Mouse (Mus musculus): ENCODE results near the gene Rasa2.
A peak's percentile ranks its signal among the peaks of the same experiment; 100 is the strongest.
"Not testable (repeated sequence)": the region's sequence is repeated elsewhere in the genome, so short reads cannot be mapped to it uniquely, and the experiment has no call there.

Gene Rasa2

DNA sequence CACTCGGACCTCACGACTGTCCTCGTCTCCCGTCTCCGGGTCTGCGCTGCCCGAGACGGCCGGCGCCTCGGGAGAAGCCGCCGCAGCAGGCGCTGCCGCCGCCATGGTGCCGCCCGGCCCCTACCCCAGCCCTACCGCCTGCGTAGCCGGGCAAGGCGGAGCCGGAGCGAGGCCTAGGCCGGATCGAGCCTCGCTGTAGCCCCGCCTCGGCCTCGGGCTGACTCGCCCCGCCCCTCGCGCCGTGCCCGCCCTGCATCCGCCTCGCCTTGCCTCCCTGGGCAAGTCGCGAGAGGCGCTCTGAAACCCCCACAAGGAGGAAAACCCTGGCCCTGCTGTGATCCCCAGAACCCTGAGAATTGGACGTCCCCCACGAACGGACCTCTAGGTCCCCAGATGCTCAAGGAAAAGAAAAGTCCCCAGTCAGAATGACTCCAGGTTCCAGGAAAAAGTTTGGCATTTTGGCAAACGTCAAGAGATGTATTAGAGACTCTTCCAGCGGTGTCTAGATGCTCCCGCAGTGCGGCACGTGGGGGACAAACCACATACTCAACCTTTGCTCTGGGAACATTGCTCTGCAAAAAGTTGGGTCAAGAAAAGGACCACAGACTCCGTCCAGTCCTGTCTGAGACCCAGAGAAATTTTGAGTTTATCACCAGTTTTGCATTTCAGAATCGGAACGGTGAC is at the start of gene Rasa2:
Gene Rasa2, minus strand, starts transcription at position 229 of the 684 bp plus-strand sequence.
- DNase-seq (ENCODE audit: low spot score in 2 of 2): peak; percentile 65 to 84

DNA sequence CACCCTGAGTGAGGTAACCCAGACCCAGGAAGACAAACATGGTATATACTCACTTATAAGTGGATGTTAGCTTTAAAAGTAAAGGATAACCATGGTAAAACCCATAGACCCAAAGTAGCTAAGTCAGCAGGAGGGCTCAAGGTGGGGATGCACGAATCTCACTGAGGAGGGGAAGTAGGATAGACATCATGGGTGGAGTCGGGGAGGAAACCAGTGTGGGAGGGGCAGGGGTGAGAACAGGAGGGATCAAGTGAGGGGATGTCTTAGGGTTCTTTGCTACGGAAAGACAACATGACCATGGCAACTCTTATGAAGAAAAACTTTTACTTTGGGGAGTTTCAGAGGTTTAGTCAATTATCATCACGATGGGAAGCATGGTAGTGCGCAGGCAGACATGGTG is 47.2 kb upstream of the Rasa2 start:
- DNase-seq (ENCODE audit: low spot score in 2 of 2): no peak

DNA sequence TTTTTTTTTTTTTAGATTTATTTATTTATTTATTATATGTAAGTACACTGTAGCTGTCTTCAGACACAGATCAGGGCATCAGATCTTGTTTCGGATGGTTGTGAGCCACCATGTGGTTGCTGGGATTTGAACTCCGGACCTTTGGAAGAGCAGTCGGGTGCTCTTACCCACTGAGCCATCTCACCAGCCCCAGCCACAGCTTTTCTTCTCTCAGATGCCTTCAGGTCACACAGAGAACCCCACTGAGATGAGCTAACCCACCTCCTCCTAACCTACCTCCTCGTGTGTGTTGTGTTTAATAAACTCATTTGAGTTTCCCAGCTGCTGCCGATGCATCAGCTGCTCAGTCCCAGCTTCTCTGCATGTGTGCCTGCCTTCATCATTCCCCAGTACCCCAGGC is 46.3 kb upstream of the Rasa2 start:
- not testable (repeated sequence) for DNase-seq (ENCODE audit: low spot score in 2 of 2)

DNA sequence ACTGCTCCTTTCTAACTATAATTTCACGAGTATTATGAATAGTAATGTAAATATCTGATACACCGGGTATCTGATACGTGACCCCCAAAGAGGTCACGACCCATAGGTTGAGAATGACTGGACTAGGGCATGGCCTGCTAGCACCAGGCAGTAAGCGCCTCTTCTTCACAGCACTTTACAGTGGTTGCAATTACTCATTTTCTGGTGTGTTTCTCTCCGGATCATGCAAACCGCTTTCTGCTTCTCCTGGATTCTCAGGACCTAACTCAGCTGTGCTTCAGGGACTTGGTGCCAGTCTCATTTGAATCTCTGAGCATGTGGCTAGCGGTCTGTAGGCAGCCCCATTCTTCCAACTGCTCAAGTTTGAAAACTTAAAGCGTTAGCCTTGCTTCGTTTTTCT is 45.3 kb upstream of the Rasa2 start:
- no peak for DNase-seq (ENCODE audit: low spot score in 2 of 2)

DNA sequence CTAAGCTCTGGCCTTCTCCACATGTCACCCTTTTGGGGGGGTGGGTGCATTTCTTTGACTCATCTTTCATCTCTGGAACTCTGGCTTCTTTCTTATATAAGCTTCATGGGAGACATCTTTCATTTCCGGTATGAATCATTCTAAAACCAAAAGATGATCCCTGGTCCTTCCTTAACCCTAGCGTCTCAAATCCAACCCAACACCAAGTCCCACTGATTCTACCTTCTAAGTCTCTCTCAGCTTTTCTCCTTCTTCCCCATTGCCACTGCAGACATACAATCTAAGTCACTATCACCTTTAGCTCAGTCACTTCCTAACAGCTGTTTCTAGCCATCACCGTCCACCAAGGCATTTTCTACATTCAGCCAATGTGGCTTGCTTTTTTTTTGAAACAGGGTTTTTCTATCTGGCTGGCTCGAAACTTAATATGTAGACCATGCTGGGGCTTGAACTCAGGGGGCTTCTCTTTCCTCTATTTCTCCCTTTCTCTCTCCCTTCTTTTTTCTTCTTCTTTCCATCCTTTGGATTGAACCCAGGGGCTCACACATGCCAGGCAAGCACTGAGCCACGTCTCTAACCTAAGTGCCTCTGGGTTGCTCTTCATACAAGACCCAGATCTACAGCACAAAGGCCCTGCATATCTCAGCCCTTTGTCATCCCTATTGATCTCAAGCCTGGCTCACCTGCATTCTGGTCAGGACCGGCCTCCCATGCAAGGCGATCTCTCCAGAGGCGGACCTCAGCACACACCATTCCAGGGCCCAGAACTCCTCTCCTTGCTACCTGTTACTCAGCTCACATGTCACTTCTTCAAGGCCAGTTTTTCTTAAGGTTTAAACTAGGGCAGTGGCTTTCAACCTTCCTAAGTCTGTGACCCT is 44.6 kb upstream of the Rasa2 start:
- no peak for DNase-seq (ENCODE audit: low spot score in 2 of 2)

DNA sequence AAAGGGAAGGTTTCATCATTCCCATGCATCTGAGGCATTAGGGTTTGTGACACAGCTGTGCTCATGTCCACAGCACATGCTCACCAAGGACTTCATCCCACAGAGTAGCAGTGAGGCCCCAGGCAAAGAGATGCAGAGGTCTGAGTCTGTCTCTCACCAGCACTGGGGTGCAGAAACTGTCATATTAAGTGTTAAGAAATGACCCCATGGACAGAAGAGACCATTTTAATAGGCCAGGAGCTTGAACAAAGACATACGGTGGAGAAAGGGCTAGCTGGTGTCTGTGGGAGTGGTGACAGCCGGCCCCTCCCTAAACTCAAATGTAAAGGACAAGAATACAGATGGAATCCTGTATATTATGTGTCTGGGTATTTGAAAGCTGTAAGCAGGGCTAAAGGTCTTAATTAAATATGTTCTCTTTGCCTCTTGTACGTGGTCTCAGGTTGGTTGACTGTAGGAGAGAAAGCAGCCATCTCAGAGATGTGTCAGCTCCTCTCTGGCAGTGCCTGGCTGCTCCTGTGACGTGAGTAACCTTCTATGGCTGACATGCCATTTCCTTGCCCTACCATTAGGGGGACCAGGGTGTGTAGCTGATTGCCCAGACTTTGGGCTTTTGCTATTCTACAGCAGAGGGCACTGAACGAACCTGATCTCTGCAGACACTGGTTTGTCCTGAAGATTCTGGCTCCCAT is 43.8 kb upstream of the Rasa2 start:
- no peak for DNase-seq (ENCODE audit: low spot score in 2 of 2)

DNA sequence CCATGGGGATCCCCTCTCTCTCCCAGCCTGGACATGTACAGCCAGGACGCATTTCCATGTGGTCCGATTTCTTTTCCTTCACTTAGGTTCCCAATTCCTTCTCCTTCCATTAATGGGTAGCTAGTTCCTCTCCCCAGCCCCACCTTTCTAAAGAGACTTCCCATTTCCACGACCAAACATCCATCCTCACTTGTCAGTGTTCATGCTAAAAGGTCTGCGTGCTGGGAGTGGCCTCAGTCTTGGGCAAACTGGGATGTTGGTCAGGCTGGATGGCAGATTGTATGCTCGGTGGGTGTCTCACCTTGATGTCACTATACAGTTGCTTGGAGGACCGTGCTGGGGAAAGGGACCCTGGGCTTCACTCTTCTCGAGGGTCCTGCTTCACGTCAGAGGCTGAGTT is 42.9 kb upstream of the Rasa2 start:
- no peak for DNase-seq (ENCODE audit: low spot score in 2 of 2)

DNA sequence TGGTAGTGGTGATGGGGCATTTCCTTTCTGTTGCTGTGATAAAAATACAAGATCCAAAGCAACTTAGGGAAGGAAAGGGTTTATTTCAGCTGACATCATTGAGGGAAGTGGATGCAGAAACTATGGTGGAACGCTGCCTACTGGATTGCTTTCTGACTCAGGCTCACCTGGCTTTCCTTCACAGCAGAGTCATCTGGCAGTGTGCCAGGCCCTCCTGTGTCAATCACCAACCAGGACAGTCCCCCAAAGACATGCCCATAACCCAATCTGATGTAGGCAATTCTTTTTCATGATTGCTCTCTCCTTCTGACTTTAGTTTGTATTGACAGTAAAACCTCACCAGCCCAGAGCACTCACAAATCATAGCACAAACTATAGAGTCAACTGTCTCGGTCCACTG is 41.0 kb upstream of the Rasa2 start:
- no peak for DNase-seq (ENCODE audit: low spot score in 2 of 2)

DNA sequence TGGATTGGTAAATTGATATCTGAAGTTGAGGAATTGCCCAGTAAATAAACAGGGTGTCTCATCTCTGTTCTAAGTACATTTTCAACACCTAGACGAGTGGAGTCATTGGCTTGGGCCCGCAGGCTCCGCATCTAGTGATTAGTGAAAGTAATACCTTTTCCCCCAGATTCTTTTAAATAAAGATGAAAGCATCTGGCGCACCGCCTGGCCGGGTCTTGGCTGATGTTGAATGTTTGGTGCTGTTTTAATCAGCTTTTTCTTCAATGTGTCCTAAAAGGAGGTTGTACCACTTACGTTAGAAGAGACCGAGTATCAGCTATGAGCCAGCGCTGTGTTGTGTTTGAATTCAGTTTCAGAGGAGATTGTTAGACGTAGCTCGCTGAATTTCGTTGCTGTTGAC is 39.8 kb upstream of the Rasa2 start:
- no peak for DNase-seq (ENCODE audit: low spot score in 2 of 2)

DNA sequence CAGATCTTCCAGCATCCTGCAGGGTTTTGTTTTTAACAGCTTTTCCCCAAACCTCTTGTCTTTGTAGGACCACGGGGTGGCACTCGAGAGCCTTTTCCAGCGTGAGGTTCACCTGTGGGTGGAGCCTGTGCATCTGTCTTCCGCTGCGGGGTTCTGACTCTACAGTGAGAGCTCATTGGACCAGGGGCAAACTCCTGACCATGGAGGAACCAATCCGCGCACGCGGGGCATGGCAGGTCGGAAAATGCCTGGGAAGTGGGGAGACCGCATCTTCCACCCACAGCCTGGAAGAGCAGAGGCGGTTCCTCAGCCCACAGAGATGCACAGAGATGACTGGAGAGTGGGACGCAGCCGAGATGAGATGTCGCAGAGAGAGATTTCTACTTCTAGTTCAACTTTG is 38.5 kb upstream of the Rasa2 start:
- peak; percentile 95 to 96 for DNase-seq (ENCODE audit: low spot score in 2 of 2)

DNA sequence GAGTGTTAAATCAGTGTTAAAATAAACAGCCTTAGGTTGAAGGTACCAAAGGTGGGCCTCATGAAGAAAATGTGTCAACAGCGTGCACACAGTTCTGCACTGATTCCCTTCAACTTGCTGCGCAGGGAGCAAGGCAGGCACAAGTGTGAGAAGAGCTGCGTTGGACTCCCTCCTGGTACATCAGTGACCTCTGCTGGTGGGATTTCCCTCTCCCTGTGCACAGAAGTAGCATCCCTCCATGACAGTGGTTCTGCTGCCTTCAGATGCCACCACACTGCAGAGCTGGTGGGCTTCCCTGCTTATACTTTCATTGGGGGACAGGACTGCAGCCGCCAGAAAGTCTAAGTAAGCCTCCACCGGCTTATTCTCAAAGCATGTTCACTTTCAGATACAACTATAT is 37.2 kb upstream of the Rasa2 start:
- peak in 1 of 2 experiments; percentile 70 for DNase-seq (ENCODE audit: low spot score in 2 of 2)

DNA sequence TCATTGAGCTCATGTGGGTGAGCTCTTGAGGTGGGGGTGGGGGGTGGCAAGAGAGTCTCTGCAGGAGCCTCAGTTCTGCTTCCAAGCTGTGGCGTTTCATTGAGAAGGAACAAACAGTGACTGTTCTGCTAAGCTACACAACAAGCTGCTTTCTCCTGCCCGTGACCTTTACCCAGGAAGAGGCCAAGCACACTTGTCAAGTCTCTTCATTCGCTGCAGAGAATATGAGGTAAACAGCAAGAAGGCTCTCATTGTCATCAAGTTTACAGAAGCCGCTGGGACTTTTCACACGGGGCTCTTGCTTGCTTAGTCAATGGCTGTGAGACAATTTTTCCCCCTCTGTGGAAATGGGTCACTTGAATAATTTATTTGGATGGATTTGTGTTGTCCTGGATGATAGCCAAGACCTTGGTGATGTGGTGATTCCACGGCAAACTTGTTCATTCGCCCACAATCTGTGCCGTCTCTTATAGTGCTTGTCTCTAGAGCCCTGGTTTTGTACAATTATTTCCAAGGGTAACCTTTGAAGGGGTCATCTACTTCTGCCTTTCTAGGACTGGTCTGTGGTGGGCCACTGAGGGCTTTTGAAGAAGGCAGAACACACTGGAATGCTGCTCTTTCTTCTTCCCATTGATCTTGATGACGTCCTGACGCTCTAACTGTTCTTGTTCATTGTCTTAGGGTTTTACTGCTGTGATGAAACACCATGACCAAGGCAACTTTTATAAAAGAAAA is 29.3 kb upstream of the Rasa2 start:
- DNase-seq (ENCODE audit: low spot score in 2 of 2): no peak

DNA sequence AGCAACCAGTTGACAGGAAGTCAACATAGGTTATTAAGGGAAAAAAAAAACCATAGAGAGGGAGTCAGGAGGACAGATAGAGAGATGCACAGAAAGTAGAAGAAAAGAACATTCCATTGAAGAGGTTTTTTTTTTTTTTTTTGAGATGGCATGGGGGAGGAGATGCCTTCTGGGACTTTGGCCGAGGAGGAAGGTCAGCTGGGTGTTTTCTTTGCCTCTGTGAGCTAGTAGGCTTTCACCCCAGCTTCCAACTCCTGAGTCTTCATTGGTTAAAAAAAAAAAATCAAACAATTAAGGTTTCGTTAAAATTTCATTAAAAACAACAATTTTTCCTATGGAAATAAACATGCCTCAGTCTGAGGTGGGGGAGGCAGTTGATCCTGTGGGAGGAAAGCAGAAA is 28.4 kb upstream of the Rasa2 start:
- no peak for DNase-seq (ENCODE audit: low spot score in 2 of 2)

DNA sequence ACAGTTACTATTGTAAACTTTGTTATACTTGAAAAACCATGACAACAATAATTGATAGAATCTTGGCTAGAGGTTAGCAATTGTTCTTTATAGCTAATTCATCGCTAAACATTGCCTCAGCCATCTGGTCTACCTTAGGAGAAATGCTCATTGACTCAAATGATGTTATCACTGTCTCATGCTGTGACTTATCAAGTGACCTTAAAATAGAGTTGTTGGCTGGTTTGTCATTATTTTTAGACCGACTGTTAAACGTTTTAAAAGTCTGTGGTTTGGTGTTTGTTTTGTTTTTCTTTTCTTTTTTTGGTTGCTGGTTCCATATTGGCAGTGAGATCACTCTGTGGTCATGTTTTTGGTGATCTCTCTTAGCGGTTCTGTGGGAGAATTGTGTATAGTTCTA is 22.1 kb upstream of the Rasa2 start:
- no peak for DNase-seq (ENCODE audit: low spot score in 2 of 2)

DNA sequence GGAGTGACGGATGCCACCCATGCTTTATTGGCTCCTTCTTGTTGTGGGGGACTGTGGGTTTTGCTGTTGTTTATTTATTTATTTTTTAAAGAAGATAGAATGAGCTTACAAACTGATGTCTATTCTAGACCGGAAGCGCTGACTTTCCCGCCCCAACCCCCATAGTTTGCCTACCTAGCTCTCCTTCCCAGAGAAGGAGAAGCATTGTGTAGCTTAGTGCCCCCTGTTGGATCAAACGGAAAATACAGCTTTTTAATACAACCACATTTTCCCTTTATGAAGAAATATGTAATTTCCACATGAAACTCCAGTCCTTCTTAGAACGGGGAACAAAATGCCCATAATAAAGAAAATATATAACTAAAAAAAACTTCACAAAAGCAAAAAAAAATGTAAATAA is 21.3 kb upstream of the Rasa2 start:
- DNase-seq (ENCODE audit: low spot score in 2 of 2): no peak

DNA sequence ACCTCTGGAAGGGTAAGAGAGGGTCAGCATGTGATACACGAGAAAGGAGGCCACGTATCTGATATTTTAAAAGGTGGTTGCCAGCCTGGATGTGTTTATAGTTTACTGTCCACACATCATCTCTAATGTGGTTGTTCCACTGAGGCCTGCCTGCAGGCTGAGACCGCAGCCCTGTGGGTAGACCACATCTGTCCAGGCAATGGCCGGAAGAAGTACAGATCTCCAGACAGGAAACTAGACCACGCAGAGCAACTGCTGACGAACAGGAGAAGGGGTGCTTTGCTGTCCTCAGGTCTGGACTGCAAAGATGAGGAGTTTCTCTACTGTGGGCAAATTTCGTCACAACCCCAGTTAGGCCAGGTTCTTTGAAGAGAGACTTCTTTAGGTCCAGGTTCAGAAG is 19.4 kb upstream of the Rasa2 start:
- no peak for DNase-seq (ENCODE audit: low spot score in 2 of 2)

DNA sequence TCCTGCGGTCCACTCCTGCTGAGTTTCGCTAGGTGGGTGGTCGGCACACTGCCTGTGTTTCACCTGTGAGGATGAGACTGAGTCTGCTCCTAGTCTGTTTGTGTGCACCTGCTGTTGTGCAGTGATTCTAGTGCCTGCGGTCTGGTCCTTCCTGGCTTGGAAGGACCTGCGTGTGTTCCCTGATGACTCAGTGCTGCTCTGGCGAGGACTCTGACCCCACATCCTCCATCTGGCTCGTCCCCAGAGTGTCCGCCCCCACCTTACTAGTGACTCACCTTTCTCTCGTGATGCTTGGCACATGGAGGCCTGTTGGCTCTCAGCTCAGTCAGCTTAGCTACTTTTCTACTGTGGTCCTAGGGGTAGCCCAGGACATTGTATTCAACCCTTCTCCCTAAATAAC is 18.5 kb upstream of the Rasa2 start:
- DNase-seq (ENCODE audit: low spot score in 2 of 2): no peak

DNA sequence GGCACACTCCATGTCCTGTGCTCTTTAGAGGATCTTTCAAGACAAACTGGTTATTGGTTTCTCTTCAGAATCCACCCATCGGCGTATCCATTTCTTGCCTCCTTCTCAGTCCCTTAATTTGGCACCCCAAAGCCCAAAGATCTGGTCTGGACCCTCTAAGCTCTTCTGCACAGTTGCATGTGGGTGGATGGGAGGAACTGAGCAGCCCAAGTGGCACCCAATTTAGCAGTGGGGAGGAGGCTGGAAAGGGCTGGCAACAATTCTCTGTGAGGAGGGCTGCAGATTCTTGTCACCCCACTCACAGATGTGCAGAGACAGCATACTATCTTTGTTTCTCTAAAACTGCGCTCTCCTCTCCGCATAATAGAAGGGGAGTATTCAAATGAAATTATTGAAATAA is 17.9 kb upstream of the Rasa2 start:
- no peak for DNase-seq (ENCODE audit: low spot score in 2 of 2)

DNA sequence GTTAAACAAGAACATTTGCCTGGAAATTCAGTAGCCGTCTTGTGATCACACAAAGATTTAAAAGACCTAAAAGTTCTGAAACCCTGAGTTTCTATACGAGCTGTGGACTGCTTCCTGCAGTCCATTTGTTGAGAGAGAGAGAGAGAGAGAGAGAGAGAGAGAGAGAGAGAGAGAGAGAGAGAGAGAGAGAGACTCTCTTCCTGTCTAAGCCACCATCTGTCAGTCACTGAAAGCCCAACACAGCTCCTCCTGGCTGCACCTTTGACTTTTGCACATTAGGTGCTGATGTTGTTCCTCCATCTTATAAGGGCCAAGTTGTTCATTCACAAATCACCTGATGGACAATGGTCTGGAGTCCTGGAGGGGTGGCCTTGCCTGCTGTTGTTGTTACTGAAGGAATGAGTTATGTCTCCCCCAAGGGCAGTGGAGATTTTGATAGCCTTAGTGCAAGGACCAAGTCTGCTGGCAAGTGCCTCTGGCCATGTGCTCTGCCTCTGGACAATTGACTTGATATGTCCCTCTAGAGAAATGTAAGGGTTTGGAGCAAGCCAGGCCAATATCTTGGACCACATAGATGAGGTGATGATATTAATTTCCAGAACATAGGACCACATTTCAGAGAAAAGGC is 15.4 kb upstream of the Rasa2 start:
- no peak for DNase-seq (ENCODE audit: low spot score in 2 of 2)

DNA sequence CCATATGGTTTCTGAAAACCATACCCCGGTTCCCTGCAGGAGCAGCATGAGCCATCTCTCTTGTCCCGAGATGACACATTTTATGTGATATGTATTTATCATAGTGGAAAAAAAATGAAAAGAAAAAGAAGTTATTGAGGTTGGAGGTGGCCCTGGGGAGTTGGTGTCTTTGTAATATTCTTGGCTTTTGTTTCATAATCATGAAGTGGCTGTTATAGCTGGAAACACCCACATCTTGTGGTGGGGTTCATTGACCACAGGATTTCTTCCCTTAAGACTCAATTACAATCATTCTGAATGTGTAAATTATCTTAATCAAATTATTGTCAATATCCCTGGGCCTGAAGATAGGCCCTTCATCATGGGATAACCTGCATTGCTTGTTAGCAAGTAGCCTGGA is 13.4 kb upstream of the Rasa2 start:
- DNase-seq (ENCODE audit: low spot score in 2 of 2): no peak

DNA sequence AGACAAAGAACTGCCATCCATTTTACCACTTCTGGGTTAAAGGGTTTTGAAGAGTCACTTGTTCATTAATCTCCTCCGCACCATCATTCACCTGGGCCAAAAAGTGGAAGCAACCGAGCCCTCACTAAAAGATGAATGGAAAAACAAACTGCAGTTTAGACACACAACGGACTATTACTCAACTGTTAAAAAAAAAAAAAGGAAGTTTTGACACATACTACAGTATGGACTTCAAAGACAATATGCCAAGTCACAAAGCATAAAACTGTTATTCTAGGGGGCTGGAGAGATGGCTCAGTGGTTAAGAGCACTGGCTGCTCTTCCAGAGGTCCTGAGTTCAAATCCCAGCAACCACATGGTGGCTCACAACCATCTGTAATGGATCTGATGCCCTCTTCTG is 12.6 kb upstream of the Rasa2 start:
- not testable (repeated sequence) for DNase-seq (ENCODE audit: low spot score in 2 of 2)

DNA sequence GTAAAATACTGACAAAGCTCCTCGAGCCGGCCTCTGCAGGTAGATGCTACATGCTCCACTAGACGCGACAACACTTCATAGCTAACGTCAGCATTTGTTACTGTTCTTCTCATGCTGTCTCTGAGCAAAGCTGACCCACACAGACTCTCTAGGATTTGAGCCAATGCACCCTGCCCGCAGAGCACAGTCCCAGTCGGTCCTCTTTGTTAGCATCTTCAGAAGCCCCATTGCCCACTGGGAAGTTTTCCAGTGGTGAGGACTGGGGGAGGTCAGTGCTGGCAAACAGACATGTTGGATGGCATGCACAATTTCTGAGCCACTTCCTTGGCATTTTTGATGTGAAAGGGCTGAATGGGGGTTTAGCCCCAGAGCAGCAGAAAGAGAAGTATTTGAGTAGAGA is 8.0 kb upstream of the Rasa2 start:
- no peak for DNase-seq (ENCODE audit: low spot score in 2 of 2)

Data from frontal cortex, postnatal 25 days (tissue).